Mouse (Mus musculus) brain, embryonic 18.5 days (tissue): Measurements from ENCODE around the gene Rbm17.
A peak's percentile ranks its signal among the peaks of the same experiment; 100 is the strongest.
"Not testable (repeated sequence)": the region's sequence is repeated elsewhere in the genome, so short reads cannot be mapped to it uniquely, and the experiment has no call there.

Source experiments
- DNase-seq: peaks from one replicate; pipeline ENCODE4 v3.0.0-alpha.2; 2012; ENCODE audit warnings: low read depth, low spot score

Gene Rbm17

DNA sequence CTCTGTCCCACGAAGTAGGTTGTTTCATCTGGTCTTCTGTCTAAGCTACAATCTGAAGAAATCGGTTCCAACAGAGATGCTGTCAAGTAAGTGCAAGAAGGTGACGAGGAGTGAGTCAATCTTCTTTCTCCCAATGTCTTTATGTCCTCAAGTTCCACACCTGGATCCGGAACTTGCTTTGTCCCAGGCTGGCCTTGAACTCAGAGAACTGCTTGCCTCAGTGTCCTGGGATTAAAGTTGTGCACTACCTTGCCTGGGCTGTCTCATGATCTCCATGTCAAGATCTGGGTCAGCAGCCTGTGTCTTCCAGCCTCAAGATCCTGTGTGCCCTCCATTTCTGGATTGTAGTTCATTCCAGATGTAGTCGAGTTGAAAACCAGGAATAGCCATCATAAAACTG is at the start of gene Rbm17:
TSS of gene Rbm17 (minus strand) at position 101 of the 400 bp plus-strand sequence.
- DNase-seq, result no peak

DNA sequence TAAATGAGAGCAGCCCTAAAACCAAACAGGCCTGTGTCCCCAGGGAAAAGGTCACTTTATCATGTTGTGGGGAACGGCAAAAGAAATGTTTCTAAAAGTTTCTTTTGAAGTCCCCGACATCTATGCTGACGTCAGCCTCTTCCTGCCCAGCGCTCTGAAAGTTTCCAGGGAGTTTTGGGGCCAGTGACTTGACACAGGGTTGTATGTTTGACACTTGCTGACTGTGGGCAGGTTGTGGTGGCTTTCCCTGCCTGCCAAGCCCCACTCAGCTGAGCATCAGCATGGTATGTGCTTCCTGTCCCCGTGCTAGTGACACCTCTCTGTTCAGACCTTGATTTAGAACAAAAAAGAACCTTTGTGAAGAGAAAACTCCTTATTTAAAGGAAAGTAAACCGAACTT is 49.4 kb upstream of the Rbm17 start:
- DNase-seq, result no peak

DNA sequence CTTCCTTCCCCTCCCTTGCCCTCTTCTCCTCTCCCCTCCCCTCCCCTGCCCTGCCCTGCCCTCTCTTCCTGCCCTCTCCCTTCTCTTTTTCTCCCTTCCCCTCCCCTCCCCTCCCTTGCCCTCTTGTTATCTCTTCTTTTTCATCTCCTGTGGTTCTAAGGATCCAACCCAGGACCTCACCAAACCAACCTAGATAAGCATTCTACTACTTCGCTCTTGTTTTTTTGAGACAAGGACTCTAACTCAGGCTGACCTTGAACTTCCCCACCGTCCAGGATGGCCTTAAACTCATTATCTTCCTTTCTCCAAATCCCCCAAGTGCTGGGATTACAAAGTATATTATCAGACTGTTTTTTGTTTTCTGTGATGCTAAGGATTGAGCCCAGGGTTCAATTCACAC is 48.8 kb upstream of the Rbm17 start:
- no peak for DNase-seq

DNA sequence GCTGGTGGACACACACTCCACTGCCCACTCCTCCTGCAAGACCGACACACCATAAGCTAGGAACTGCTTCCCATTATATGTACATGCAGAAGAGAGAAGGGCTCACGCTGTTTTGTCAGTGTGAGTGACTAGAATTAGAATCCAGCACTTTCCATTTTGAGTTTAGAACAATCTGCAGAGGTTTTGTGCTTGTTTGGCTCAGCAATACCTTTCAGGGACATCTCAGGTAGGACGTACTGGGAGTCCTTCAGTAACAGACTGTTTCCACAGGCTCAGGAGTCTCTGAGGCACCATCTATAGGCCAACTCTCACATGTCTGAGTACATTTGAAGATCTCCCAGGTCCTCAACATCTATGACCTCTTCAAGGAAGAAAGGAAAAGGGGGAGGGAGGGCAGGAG is 48.2 kb upstream of the Rbm17 start:
- DNase-seq, result no peak

DNA sequence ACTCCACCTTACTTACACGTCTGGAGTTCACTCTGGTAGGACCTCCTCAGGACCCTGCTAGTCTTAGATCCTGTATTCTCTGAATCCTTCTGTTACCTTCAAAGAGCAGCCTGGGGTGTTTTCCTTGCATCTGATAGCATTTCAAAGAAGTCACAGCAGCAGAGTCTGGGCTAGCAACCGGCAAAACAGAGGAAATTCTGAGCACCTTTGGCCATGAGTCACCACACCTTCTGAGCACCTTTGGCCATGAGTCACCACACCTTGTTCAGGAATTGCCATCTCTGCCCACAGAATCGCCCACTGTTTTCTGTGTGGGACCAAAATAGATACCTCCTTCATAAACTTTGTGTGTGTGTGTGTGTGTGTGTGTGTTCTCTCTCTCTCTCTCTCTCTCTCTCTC is 47.5 kb upstream of the Rbm17 start:
- DNase-seq, result no peak

DNA sequence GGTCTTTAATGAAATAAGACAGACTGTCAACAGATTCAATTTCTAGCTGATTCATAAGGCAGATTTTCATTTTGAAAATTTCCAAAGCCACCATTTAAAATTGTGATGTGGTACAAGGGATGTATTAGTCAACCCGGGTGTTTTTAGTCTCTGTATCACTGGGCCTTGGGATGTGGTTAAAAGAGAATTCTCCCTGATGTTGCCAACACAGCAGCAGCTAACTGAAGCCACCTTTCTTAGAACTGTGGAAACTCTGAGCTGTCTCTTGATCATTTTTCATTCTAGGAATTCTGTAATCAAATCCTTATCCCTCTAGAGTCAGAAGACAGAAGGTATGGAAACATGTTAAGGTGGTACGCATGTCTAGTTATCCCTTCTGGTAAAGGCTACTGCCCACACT is 41.3 kb upstream of the Rbm17 start:
- no peak for DNase-seq

DNA sequence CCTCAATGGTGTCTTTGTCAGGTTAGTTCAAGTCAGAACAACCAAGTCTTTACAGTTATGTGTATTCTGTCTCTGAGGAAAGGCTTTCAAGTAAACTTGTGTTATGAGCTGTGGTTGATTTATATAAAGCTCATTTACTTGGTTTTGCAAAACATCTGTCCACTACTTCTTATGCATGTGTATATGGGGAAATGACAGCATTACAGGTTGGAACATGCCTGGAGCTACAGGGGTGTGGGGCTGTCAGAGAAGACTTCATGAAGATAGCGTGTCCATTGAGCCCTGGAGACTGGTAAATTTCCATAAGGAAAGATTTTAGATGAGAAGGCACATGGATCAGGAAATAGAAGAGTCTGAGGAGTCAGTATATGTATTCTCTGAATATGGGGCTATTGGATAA is 40.1 kb upstream of the Rbm17 start:
- no peak for DNase-seq

DNA sequence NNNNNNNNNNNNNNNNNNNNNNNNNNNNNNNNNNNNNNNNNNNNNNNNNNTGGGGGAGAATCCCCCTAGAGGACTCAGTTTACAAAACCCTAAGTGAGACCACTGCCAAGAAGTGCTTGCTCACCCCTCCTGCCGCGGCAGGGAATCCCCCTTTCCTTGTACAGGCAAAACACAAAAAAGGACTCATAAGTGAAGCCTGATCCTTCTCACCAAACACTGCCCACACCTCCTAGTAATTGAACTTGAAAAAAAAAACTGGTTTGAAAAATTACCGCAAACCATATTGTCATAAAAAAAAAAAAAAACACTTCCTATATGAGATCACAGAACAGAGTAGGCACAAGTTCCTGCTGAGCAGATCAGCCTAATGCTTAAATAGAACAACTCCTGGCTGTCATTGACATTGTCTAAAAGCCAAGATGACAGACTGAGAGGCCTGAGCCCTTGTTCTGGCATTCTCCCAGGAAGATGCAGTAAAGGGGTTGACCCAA is 38.5 kb upstream of the Rbm17 start, which contains the start of gene Il2ra:
TSS of gene Il2ra (plus strand) at position 357 of the 491 bp plus-strand sequence.
- no peak for DNase-seq

DNA sequence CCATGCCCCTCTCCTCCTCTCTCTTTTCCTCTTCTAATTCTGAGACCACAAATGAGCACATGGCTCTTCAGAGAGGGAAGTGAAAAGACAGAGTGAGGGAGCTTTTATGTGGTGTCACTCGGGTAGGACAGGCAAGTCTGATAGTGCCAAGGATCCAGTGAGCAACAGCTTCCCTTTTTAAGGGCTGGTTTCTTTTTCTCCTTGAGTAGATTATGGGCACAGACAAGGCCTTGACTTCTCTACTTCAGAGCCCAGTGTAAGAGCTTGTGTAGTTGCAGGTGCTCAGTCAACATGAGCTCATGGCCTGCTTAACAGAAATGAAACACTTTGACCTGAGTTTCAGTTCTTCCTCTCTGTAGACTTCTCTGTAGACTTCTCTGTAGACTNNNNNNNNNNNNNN is 33.2 kb upstream of the Rbm17 start:
- DNase-seq, result no peak

DNA sequence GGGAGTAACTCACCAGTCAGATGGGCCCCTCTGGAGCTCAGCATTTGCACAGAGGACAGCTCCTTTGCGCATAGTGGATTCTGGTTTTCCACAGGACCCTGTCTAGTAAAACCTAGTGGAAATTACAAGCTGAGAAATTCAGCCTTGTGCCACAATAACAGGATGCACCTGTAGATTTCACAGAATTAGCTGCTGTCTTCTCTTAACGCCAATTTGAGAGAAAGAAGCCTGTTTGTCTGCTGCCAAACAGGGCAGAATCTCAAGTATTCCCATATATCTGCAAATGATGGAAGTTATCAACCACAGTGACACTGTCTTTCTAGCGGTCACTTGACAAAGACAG is 32.2 kb upstream of the Rbm17 start:
- no peak for DNase-seq

DNA sequence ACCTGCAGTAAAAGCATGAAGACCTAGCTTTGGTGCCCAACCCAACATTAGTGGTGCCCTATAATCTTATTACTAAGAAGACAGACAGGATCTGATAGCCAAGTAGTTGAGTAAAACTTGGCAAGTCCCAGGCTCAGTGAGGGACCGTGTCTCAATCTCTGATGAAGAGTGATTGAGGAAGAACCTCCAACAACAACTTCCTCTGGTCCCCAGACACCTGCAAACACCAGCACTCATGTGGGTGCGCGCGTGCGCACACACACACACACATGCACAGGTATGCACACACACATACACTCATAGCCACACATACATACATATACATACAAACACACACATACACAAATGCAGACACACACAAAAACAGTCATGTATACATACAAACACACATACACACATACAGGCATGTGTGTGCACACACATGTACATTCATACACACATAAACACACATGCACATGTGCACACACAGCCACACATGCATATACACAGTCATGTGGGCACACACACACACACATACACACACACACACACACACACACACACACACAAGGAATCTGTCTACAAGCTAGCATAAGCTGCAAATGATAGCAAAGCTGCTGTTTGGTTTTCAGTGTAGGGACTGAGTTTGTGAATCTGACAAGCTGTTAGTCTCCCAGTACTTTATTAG is 31.7 kb upstream of the Rbm17 start:
- DNase-seq, result no peak

DNA sequence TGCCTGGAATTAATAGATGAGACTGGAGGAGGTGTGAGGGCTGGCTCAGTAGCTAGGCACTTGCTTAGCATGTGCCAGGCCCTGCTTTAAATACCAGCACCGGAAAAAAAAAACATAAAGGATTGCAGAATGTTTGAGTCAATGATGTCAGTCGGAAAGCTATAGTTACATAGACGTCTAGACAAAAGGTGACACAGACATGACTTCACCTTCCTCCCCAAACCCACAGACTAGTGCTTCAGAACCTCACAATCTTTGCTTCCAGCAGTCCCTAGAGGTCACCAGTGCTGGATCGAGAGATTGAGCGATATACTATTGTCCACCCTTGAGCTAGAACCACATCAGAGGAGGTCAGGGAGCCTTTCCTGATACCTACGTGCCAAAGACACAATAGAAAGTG is 31.1 kb upstream of the Rbm17 start:
- no peak for DNase-seq

DNA sequence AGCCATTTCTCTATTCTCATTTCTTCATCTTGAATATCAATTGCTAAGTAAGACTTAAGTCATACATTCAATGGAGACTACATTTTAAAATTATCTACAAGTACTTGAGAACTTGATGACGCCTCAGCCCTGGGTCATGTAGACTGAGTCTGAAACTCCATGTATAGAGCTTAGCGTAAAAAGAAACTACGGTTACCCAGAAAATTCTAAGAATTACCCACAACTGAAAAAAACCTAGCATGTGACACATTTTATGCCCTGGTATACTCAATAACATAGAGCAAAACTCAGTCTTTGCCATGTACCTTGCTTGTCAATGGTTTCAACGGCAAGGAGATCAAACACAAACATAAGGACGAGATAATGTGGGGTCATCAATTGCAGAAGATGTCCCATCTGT is 21.9 kb upstream of the Rbm17 start, which contains the start of gene Gm17490:
TSS of gene Gm17490 (minus strand) at position 375 of the 400 bp plus-strand sequence.
- no peak for DNase-seq

DNA sequence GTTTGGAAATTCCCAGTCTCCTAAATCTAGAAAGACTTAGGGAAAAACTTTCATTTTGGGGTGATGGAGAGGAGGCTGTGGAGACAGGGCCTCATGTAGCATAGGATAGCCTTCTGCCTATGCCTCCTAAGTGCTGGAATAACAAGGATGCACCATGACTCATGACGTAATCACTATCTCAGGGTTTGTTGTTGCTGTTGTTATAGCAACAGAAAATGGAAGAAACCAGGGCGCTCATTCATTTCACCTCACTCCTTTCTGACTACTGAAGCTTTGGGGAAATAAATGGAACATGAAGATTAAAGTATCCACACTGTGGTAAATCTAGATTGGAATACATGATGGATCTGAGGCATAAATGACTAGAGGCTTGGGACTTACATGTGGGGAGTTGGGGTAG is 19.8 kb upstream of the Rbm17 start:
- DNase-seq, result no peak

DNA sequence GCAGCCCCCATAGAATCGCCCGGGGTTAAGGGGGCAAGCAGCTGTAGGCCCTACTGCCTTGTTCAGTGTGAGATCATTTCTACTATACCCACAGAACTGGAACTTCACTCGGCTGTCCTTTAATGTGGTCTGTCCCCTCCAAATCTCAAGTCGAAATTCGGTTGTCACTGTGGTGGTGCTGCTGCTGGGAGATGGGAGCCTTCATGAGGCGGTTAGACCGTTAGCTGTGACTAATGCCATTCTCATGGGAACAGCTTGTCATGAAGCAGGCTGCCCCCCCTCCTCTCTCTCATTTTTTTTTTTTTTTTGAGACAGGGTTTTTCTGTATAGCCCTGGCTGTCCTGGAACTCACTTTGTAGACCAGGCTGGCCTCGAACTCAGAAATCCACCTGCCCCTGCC is 19.2 kb upstream of the Rbm17 start:
- DNase-seq, result no peak

DNA sequence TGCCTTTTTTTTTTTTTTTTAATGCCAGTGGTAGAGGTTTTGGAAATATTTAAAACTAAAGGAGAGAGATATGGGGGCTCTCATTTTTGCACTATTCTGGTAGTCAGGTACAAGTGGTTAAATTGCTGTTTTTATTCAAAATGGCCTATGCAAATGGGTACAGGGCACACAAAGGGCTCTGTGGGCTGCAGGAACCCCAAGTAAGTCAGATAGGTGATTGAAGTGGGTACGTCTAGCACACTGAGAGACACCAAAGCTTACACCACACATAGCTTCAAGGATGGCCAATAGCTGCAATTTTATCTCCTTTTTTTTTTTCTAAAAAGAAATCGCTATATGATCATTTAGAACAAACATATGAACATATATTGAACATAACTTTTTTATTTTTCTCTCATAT is 15.6 kb upstream of the Rbm17 start:
- no peak for DNase-seq

DNA sequence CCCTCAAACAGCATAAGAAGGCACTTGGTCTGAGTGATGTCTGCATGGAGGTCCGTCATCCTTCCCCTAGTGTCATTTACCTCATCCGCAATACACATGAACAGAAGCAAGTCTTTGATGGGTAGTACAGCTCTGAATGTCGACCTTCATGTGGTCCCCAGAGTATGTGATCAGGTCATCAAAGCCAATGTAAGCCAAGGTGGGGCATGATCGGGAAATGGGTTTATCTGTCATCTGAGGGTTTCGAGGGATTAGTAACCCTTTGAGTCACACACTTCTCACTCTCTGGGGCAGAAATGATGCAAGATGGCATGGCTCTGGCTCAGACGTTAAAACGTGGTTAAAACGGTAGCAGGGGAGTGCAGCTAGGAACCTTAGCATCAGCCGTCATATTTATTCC is 12.9 kb upstream of the Rbm17 start:
- DNase-seq, result no peak

DNA sequence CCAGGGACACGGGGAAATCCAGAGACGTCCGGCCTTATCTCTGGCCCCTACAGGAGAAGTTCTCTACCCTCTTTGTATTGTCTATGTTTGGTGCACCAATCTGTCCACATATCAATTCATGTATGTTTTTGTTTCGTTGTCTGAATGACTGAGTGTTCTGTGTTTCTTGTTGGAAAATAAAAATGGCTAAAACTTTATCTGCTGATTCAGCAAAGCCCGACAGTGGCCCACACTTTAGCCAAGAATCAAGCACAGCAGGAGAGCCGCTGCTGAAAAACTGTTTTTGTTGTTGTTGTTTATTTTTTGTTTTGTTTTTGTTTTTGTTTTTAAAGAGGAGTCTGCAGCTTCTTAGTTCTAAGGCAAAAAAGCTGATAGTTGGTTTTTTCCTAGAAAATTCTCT is 9.0 kb upstream of the Rbm17 start:
- not testable (repeated sequence) for DNase-seq

DNA sequence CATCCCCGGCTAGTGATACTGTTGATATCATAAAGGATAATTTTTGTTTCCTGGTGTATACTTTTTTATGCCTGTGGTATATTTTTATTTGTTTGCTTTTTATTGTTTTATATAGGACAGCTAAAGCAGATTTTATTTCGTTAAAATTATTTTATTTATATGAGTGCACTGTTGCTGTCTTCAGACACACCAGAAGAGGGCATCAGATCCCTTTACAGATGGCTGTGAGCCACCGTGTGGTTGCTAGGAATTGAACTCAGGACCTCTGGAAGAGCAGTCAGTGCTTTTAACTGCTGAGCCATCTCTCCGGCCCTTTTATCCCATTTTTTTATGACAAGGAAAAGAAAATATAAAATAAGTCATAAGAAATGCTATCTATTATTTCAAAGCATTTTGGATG is 2.8 kb upstream of the Rbm17 start:
- not testable (repeated sequence) for DNase-seq

DNA sequence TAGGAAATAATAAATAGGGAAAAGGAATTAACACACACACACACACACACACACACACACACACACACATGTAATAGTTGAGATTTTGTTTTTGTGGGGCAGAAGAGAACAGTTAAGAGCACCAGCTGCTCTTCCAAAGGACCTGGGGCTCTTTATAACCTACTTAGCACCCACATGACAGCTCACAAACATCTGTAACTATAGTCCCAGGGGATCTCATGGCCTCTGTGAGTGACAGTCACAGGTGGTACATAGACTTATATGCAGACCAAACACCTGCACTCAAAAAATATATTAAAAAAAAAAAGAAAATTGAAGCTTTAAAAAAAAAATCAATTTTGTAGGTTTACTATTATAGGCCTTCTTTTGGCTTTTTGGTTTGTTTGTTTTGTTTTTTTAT is 958 bp upstream of the Rbm17 start:
- no peak for DNase-seq

DNA sequence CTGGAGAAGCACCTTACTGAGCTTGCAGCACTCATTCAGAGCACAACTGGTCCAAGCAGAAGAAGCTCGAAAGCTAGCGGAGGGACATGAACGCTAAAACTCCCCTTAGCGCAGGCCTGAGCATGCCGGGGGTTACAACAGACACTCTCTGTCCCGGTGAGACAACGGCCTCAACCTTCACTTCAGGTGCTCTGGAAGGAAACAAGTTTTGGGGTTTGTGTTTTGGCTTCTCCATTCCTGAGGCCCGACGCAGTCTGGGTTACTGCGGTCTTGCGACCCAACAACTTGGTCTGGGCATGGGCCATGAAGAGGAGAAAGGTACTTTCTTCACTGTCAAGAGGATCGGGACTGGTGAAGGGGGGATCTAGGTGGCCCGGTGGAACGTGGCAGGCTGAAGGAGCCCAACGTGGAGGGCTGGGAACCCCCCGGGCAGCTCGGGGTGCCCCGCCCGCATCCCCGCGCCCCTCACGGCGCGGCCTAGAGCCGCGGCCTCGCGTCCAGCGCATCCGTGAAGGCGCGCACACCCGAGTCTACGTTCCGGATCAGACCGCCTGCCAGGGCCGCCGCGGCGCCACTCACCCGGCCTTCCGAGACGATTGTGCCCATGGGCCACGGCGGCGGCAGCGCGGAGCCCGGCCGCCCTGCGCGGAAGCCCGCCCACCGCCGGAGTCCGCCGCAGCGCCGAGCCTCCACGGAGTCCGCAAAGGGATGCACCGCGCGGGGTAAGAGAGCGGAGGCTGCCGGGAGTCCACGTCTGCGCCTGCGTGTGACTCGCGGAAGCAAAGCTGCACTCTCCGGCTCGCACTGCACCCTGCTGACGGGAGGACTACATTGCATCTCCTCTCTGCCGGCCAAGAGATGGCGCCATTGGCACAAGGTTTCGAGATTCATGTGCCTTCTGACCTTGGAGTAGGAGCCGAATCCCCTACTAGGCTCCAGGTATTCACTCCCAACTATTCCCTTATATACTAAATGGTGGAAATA is 1.2 kb downstream of the Rbm17 start:
- peak; percentile 84 for DNase-seq

DNA sequence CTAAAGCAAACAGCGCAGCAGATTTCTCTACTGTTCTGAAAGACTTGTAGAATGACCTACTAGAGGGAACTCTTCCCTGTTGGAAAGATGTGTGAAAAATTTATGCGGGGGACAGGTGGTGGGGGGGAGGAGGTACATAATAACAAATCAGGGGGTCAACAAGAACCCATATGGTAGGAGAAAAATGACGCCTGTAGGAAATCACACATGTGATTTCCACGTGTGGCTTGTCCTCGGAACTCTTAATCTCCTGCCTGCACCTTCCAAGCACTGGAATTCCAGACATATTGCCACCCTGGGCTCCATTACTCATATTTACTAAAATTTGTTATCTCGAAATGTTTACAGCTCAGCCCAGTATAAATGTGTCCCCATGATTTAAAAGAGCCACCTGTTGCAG is 2.2 kb downstream of the Rbm17 start:
- no peak for DNase-seq

DNA sequence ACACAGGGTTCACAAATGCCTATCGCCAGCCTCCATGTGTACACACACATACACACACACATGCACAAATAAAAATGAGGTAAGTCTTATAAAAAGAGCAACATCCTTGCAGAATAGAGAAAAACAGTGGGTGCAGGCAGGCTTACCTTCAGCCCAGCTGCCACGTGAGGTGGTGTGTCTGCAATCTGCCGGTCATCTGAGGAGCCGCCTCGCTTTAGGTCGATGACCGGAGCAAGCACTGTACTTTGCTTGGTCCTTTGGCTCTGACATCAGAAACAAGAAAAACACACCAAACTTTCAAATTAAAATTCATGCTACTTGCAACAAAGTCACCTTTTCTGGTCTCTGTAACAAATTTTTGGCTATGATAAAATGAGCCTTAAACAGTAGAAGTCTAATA is 6.0 kb downstream of the Rbm17 start:
- DNase-seq, result no peak
